Mouse (Mus musculus) embryonic facial prominence, embryonic 14.5 days (tissue): ENCODE results near the gene Dok5. TPM values are rescaled to one million over a fixed set of nuclear protein-coding genes. Genes with fewer than 3 reads are reported as not detected.

Experiments
- ATAC-seq: fragments of 200-750 bp; cut with Nextera tagmentation; 2 replicates; pipeline ENCODE4 v1.8.0; 2017; ENCODE audit warnings: low read depth, moderate number of reproducible peaks, moderate TSS enrichment
- DNase-seq: peaks from one replicate; pipeline ENCODE4 v3.0.0-alpha.2; 2015; ENCODE audit warnings: low spot score
- H3K27ac ChIP-seq: fragments of 300-500 bp; sonication (generic); replicated peaks from 2 replicates; pipeline ENCODE4 v1.5.1; 2014; ENCODE audit warnings: low read depth, mild to moderate bottlenecking, low read length, moderate library complexity
- H3K27me3 ChIP-seq: fragments of 300-500 bp; sonication (generic); replicated peaks from 2 replicates; pipeline ENCODE4 v1.6.1; 2014; ENCODE audit warnings: low read length; ENCODE audit not compliant: control insufficient read depth, insufficient read depth
- H3K36me3 ChIP-seq: fragments of 300-500 bp; sonication (generic); 2 replicates; pipeline ENCODE4 v1.6.1; 2014; ENCODE audit warnings: low read length, mixed read lengths; ENCODE audit not compliant: control insufficient read depth, insufficient read depth
- H3K4me1 ChIP-seq: fragments of 300-500 bp; sonication (generic); 2 replicates; pipeline ENCODE4 v1.6.1; 2014; ENCODE audit warnings: antibody characterized with exemption, low read length; ENCODE audit not compliant: control insufficient read depth, insufficient read depth
- H3K4me2 ChIP-seq: fragments of 300-500 bp; sonication (generic); 2 replicates; pipeline ENCODE4 v1.6.1; 2014; ENCODE audit warnings: low read depth, mild to moderate bottlenecking, low read length, moderate library complexity, mixed read lengths
- H3K4me3 ChIP-seq: fragments of 300-500 bp; sonication (generic); 2 replicates; pipeline ENCODE4 v1.5.1; 2014; ENCODE audit warnings: low read depth, mild to moderate bottlenecking, low read length
- H3K9ac ChIP-seq: fragments of 300-500 bp; sonication (generic); 2 replicates; pipeline ENCODE4 v1.6.1; 2014; ENCODE audit warnings: low read depth, mild to moderate bottlenecking, low read length, moderate library complexity, mixed read lengths
- H3K9me3 ChIP-seq: fragments of 300-500 bp; sonication (generic); 2 replicates; pipeline ENCODE4 v1.6.1; 2016; ENCODE audit warnings: low read length; ENCODE audit not compliant: control insufficient read depth
- WGBS: fragments of 180-500 bp; shearing (Covaris S2); extraction: QIAGEN DNeasy Blood & Tissue Kit; methylation state at CpG from one replicate; pipeline ENCODE4 v1.1.7; 2014; 5-methylcytosine and 5-hydroxymethylcytosine counted together
- polyA plus RNA-seq: library from polyadenylated mRNA; unstranded; fragments of >200 nt; fragmentation: Nextera tagmentation; extraction: Ambion mirVana; gene quantifications from 2 replicates; pipeline ENCODE4 v1.2.1, GENCODE M21; 2014

Gene Dok5
- polyA plus RNA-seq, 1 experiment from 2014 or later, result 16.8 TPM

DNA sequence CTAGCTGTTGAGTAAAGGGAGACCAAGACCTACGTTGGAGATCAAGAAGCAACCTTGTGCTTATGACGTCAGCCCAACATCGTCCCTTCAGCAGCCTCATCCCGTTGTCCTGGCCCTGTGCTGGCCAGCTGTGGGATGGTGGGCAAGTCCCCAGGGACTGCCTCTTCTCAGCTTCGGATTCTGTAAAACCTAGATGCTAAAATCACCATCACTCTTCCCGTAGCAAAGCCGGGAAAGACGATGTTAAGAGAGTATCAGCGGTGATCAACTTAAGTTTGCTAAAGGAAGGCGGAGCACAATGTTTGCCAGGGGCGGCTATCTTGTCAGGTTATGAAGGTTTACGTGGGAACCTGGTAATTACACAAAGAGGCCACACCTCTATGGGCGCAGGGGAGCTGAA is 826 bp upstream of the Dok5 start:
- DNase-seq (no peak), ATAC-seq (no peak)
- H3K27ac ChIP-seq, result no peak overlapping the region
- H3K27me3 ChIP-seq, result peaks cover 8% of the 10 kb centered on the region
- H3K9ac ChIP-seq, result no peak overlapping the region
- peak overlapping the region; percentile 58 for H3K4me3 ChIP-seq
- peak overlapping the region; percentile 91 for H3K4me2 ChIP-seq
- WGBS, result 65% methylated on average over 13 of the region's 13 CpGs
- H3K9me3 ChIP-seq, result no peaks in the 10 kb centered on the region
- H3K4me1 ChIP-seq, result peaks cover 6% of the 10 kb centered on the region; the same call in 1 of the 2 replicates
- no peaks in the 10 kb centered on the region for H3K36me3 ChIP-seq

DNA sequence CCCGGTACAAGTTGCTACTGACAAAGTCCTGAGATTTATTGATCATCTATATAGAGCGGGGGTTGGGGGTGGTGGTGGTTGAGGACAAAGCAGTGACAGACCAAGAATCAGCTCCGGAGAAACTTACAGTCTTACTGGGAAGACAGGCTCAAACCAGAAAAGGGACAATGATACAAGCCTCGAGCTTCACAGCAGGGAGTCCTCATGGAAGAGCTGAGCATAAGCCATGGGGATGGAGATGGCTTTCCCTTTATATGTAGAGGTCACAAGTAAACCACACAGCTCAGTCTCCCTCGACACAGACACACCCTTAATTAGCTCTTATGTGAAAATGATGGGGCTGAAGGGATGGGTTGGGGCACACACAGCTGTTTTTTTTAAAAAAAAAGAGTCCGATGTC is 402 bp upstream of the Dok5 start:
- no peaks in the 10 kb centered on the region for H3K36me3 ChIP-seq
- peak overlapping the region; percentile 58 for H3K4me3 ChIP-seq
- no peak for DNase-seq
- WGBS, result 26% methylated on average over 6 of the region's 6 CpGs
- ATAC-seq, result peak; percentile 41; the same call in 1 of the 2 replicates
- H3K4me2 ChIP-seq, result peak overlapping the region; percentile 91
- H3K9ac ChIP-seq, result peak overlapping the region; percentile 57
- H3K4me1 ChIP-seq, result peaks cover 6% of the 10 kb centered on the region; the same call in 1 of the 2 replicates
- peaks cover 8% of the 10 kb centered on the region for H3K27me3 ChIP-seq
- no peaks in the 10 kb centered on the region for H3K9me3 ChIP-seq
- H3K27ac ChIP-seq, result no peak overlapping the region

DNA sequence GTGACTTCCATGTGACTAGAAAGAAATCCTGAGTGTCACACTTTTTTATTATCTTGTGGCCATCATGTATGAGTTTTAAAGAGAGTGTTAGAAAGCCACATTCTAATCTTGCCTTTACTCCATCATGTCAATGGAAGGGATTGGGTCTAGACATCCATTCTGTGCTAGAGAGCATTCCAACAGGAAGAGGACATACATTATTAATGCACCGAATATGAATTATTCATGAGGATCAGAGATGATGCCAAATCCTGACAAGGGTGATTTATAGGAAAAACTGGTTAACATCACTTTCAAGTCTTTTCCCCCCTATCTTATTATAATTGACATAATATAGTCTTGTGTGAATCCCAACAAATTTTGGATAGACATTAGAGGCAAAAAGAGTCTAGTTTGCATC is 2.1 kb downstream of the Dok5 start:
- Histone ChIP-seq H3K9me3 (no peaks in the 10 kb centered on the region), H3K27me3 (peaks cover 8% of the 10 kb centered on the region), H3K9ac (no peak overlapping the region), H3K4me2 (no peak overlapping the region), H3K4me1 (peaks cover 6% of the 10 kb centered on the region; the same call in 1 of the 2 replicates), H3K4me3 (no peak overlapping the region), H3K27ac (no peak overlapping the region), H3K36me3 (no peaks in the 10 kb centered on the region)
- ATAC-seq (no peak), DNase-seq (no peak)
- 91% methylated on average over 1 of the region's 1 CpGs for WGBS

GRCm38 (mm10) chr2:170734446-170734845 is 2.8 kb downstream of the Dok5 start:
- Histone ChIP-seq H3K4me2 (no peak overlapping the region), H3K9me3 (no peaks in the 10 kb centered on the region), H3K4me3 (no peak overlapping the region), H3K4me1 (peaks cover 6% of the 10 kb centered on the region; the same call in 1 of the 2 replicates), H3K27me3 (peaks cover 8% of the 10 kb centered on the region), H3K36me3 (no peaks in the 10 kb centered on the region), H3K9ac (no peak overlapping the region), H3K27ac (no peak overlapping the region)
- no peak for ATAC-seq
- 40% methylated on average over 3 of the region's 3 CpGs for WGBS
- DNase-seq, result no peak

DNA sequence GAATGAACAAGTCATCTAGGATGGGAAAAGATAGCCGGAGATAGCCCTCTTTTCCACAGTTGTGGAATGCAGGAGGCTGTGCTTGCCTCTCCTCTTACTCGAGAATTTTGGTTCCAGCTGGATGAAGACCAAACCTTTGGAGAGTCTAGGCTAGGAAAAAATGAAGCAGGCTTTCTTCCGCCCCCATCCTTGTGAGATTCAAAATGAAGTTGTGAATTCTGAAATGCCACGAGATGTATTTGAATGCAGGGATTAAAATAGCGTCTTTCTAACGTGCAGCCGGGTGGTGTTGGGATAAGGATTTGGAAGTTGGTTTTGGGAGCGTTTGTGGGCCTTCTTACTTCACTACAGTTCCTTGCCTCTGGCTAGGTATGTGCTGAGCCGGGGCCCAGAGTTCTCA is 6.8 kb downstream of the Dok5 start:
- ATAC-seq (no peak), DNase-seq (no peak)
- H3K4me1 ChIP-seq, result no peaks in the 10 kb centered on the region; the same call in 1 of the 2 replicates
- H3K4me2 ChIP-seq, result no peak overlapping the region
- WGBS, result 77% methylated on average over 9 of the region's 9 CpGs
- no peak overlapping the region for H3K27ac ChIP-seq
- H3K9me3 ChIP-seq, result no peaks in the 10 kb centered on the region
- H3K4me3 ChIP-seq, result no peak overlapping the region
- no peaks in the 10 kb centered on the region for H3K36me3 ChIP-seq
- H3K27me3 ChIP-seq, result no peaks in the 10 kb centered on the region
- H3K9ac ChIP-seq, result no peak overlapping the region

- no peak for ATAC-seq
- no peak overlapping the region for H3K4me2 ChIP-seq
- WGBS, result 88% methylated on average over 9 of the region's 9 CpGs
- H3K27ac ChIP-seq, result no peak overlapping the region
- no peaks in the 10 kb centered on the region for H3K27me3 ChIP-seq
- H3K9ac ChIP-seq, result no peak overlapping the region
- DNase-seq, result no peak
- no peaks in the 10 kb centered on the region for H3K36me3 ChIP-seq
- no peaks in the 10 kb centered on the region for H3K9me3 ChIP-seq
- no peak overlapping the region for H3K4me3 ChIP-seq
- no peaks in the 10 kb centered on the region; the same call in 1 of the 2 replicates for H3K4me1 ChIP-seq
These were observed 7.3 kb downstream of the Dok5 start for GRCm38 (mm10) chr2:170738891-170739290.

DNA sequence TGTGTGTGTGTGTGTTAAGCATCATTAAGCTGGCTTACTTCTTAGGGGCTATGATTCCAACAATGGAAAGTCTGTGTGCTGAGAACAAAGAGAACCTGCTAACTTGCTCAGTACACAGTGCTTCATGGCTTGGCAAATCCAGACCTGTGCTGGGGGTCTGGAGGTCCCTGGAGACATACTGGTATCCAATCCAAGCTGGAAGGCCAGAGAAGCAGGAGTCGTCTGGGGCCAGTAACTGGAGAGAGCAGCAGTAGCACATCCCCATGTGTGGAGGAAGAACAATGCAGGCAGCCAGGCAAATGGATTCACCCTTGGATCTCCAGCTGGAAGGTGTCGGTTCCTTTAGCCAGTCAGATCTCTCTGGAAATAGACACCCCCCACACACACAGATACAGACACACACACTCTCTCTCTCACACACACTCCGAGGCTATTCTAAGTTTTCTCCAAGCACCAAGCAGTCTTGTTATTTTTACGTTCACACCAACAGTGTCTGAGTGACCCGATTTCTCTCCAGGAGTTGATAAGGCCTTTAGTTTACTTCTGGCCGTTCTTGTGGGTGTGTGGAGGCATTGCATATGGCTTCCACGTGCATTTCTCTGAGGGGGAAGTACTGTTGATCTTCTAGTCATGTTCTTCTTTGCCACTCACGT is 8.2 kb downstream of the Dok5 start:
- Histone ChIP-seq H3K4me2 (no peak overlapping the region), H3K4me1 (no peaks in the 10 kb centered on the region; the same call in 1 of the 2 replicates), H3K27me3 (no peaks in the 10 kb centered on the region), H3K9ac (no peak overlapping the region), H3K4me3 (no peak overlapping the region), H3K9me3 (no peaks in the 10 kb centered on the region), H3K27ac (no peak overlapping the region), H3K36me3 (no peaks in the 10 kb centered on the region)
- DNase-seq (no peak), ATAC-seq (0 out of 2 replicates have a peak, but pooled peaks have one; percentile 44)
- WGBS, result 59% methylated on average over 8 of the region's 8 CpGs

DNA sequence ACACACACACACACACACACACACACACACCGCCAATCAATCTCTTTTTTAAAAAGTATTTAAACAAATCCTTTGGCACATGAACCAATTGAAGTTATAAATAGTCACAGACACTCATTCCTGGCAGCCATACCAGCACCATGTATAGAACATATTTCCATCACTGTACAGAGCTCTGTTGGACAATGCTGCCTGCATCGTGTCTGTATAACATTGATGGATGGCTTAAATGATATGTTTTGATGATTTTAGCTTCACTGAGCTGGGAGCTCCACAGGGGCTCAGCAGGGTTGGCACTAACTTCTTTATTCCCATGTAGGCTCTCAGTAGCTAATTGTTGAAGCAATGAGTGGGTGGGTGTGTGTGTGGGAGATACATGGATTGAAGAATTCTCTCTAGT is 11.9 kb downstream of the Dok5 start:
- no peak overlapping the region for H3K4me3 ChIP-seq
- no peaks in the 10 kb centered on the region; the same call in 1 of the 2 replicates for H3K4me1 ChIP-seq
- no peaks in the 10 kb centered on the region for H3K27me3 ChIP-seq
- WGBS, result 52% methylated on average over 2 of the region's 2 CpGs
- no peaks in the 10 kb centered on the region for H3K36me3 ChIP-seq
- no peak overlapping the region for H3K27ac ChIP-seq
- ATAC-seq, result no peak
- H3K9ac ChIP-seq, result no peak overlapping the region
- H3K4me2 ChIP-seq, result no peak overlapping the region
- H3K9me3 ChIP-seq, result 0 out of 2 replicates have a peak, but pooled peaks cover 6% of the 10 kb centered on the region
- DNase-seq, result no peak

- 59% methylated on average over 3 of the region's 3 CpGs for WGBS
- ATAC-seq (no peak), DNase-seq (no peak)
- Histone ChIP-seq H3K4me3 (no peak overlapping the region), H3K27ac (no peak overlapping the region), H3K36me3 (no peaks in the 10 kb centered on the region), H3K4me2 (no peak overlapping the region), H3K27me3 (no peaks in the 10 kb centered on the region), H3K9me3 (0 out of 2 replicates have a peak, but pooled peaks cover 6% of the 10 kb centered on the region), H3K9ac (no peak overlapping the region), H3K4me1 (0 out of 2 replicates have a peak, but pooled peaks cover 3% of the 10 kb centered on the region)
These were observed 17.3 kb downstream of the Dok5 start for GRCm38 (mm10) chr2:170748901-170749300.
